Mouse (Mus musculus) spleen, postnatal 4 days (tissue): Measurements from ENCODE around the gene Lrr1.
A peak's percentile ranks its signal among the peaks of the same experiment; 100 is the strongest.
"Not testable (repeated sequence)": the region's sequence is repeated elsewhere in the genome, so short reads cannot be mapped to it uniquely, and the experiment has no call there.

Experiments used
- DNase-seq, 2 experiments: peaks; one replicate each; pipeline ENCODE4 v3.0.0; 2022; ENCODE audit warnings: low spot score in 2 of 2

Gene Lrr1

GRCm38 (mm10) chr12:69163586-69163985, 5.0 kb upstream of the Lrr1 start:
- not testable (repeated sequence) for DNase-seq

- DNase-seq, result no peak
These were observed 3.7 kb upstream of the Lrr1 start for GRCm38 (mm10) chr12:69164904-69165303.

GRCm38 (mm10) chr12:69166861-69167581, 1.6 kb upstream of the Lrr1 start:
- DNase-seq, result not testable (repeated sequence)

- no peak for DNase-seq
These were observed 756 bp upstream of the Lrr1 start for GRCm38 (mm10) chr12:69167656-69168460.

GRCm38 (mm10) chr12:69171307-69171706, 2.7 kb downstream of the Lrr1 start:
- DNase-seq, result no peak

- DNase-seq, result no peak
These were observed 7.4 kb downstream of the Lrr1 start for GRCm38 (mm10) chr12:69175975-69176374.

GRCm38 (mm10) chr12:69177526-69177925, 8.9 kb downstream of the Lrr1 start:
- DNase-seq, result no peak

GRCm38 (mm10) chr12:69179371-69179770, 10.8 kb downstream of the Lrr1 start:
- DNase-seq, result no peak

GRCm38 (mm10) chr12:69181800-69182199, 13.2 kb downstream of the Lrr1 start:
- no peak for DNase-seq

- peak; percentile 99 for DNase-seq
These were observed 15.1 kb downstream of the Lrr1 start, which contains the start of the genes Rpl36al and Mgat2 for GRCm38 (mm10) chr12:69183583-69184308. Gene Rpl36al (minus strand): TSS chr12:69184083. Gene Mgat2 (plus strand): TSS chr12:69184157.

- DNase-seq, result peak; percentile 66 to 87
These were observed 16.0 kb downstream of the Lrr1 start for GRCm38 (mm10) chr12:69184342-69185295.

- DNase-seq, result no peak
These were observed 16.8 kb downstream of the Lrr1 start for GRCm38 (mm10) chr12:69185371-69185770.

GRCm38 (mm10) chr12:69186811-69187471, 18.3 kb downstream of the Lrr1 start:
- no peak for DNase-seq

- no peak for DNase-seq
These were observed 21.5 kb downstream of the Lrr1 start for GRCm38 (mm10) chr12:69190074-69190473.

- DNase-seq, result no peak
These were observed 21.9 kb downstream of the Lrr1 start for GRCm38 (mm10) chr12:69190522-69190921.

GRCm38 (mm10) chr12:69191396-69191795, 22.8 kb downstream of the Lrr1 start:
- no peak for DNase-seq

- DNase-seq, result no peak
These were observed 24.0 kb downstream of the Lrr1 start for GRCm38 (mm10) chr12:69192637-69193036.

GRCm38 (mm10) chr12:69196444-69197377, 28.1 kb downstream of the Lrr1 start, which contains the start of gene Gm49383:
Gene Gm49383 (minus strand): TSS chr12:69197104.
- DNase-seq, result peak; percentile 68 to 84
